In genomic region chr4:84018774-84019173, GRCm38 (mm10) we compare ENCODE assay signal across 9 mouse cellular contexts.
DNase-seq lines count a peak whose midpoint lies in the region; ATAC-seq and TF ChIP-seq lines count a peak whose summit lies in the region.
"Had no signal": no experiment of that assay in that cellular context is flagged by ENCODE, and none has a peak within 500 bp of the region (broad histone marks: within the 10 kb centered on the region; RNA-seq: fewer than 3 reads in every experiment).

No protein-coding gene starts in this region.

- no peak overlapping the region for H3K4me2 ChIP-seq in neural tube, embryonic 13.5 days
- H3K4me2 ChIP-seq in forebrain, embryonic 12.5 days = no peak overlapping the region

- no peaks in the 10 kb centered on the region for H3K79me2 ChIP-seq in heart, adult 2 months (replicated peaks; ENCODE audit: control insufficient read depth, insufficient read depth, low read length)

- no peak for TF ChIP-seq POLR2A in heart, adult 2 months (IDR thresholded peaks at IDR 0.05; ENCODE audit: insufficient read depth, low read depth, low read length)

- H3K36me3 ChIP-seq in neural tube, embryonic 13.5 days = no peaks in the 10 kb centered on the region
- no peaks in the 10 kb centered on the region for H3K36me3 ChIP-seq in heart, adult 2 months (ENCODE audit: control insufficient read depth, insufficient read depth, low read length)
- no peaks in the 10 kb centered on the region for H3K36me3 ChIP-seq in limb, embryonic 10.5 days
- H3K36me3 ChIP-seq in forebrain, embryonic 12.5 days (replicated peaks) = no peaks in the 10 kb centered on the region

- no peak overlapping the region for H3K4me3 ChIP-seq in neural tube, embryonic 13.5 days
- no peak overlapping the region for H3K4me3 ChIP-seq in heart, adult 2 months
- no peak overlapping the region for H3K4me3 ChIP-seq in limb, embryonic 10.5 days
- no peak overlapping the region for H3K4me3 ChIP-seq in forebrain, embryonic 12.5 days (replicated peaks)
- H3K4me3 ChIP-seq: left cerebral cortex, adult 2 months had no signal

- no peak for TF ChIP-seq CTCF in heart, adult 2 months (IDR thresholded peaks at IDR 0.05)

- 78% methylated on average over 7 of the region's 7 CpGs for WGBS in neural tube, embryonic 13.5 days
- 43% methylated on average over 7 of the region's 7 CpGs for WGBS in heart, adult 2 months
- 76% methylated on average over 7 of the region's 7 CpGs for WGBS in limb, embryonic 10.5 days
- WGBS in forebrain, embryonic 12.5 days = 84% methylated on average over 7 of the region's 7 CpGs

- no peaks in the 10 kb centered on the region for H3K9me3 ChIP-seq in neural tube, embryonic 13.5 days
- no peaks in the 10 kb centered on the region for H3K9me3 ChIP-seq in limb, embryonic 10.5 days (replicated peaks)
- H3K9me3 ChIP-seq in forebrain, embryonic 12.5 days = no peaks in the 10 kb centered on the region

- peaks cover 5% of the 10 kb centered on the region; the same call in 1 of the 2 replicates for H3K4me1 ChIP-seq in neural tube, embryonic 13.5 days (replicated peaks)
- peaks cover 2% of the 10 kb centered on the region; the same call in 1 of the 2 replicates for H3K4me1 ChIP-seq in heart, adult 2 months (ENCODE audit: control insufficient read depth, insufficient read depth, low read length)
- peaks cover 43% of the 10 kb centered on the region for H3K4me1 ChIP-seq in limb, embryonic 10.5 days
- peaks cover 3% of the 10 kb centered on the region; the same call in 1 of the 2 replicates for H3K4me1 ChIP-seq in forebrain, embryonic 12.5 days

- no peaks in the 10 kb centered on the region for H3K27me3 ChIP-seq in neural tube, embryonic 13.5 days
- no peaks in the 10 kb centered on the region for H3K27me3 ChIP-seq in heart, adult 2 months (ENCODE audit: control insufficient read depth, insufficient read depth, low read length)
- H3K27me3 ChIP-seq in limb, embryonic 10.5 days (ENCODE audit: low read depth, poor library complexity, severe bottlenecking) = no peaks in the 10 kb centered on the region
- H3K27me3 ChIP-seq in forebrain, embryonic 12.5 days = no peaks in the 10 kb centered on the region

- ATAC-seq in neural tube, embryonic 13.5 days (ENCODE audit: low read depth) = no peak
- no peak for ATAC-seq in forebrain, embryonic 12.5 days (ENCODE audit: low FRiP score)

- 0 out of 2 replicates have a peak, but pooled peaks have one; percentile 27 for TF ChIP-seq EP300 in heart, adult 2 months (IDR thresholded peaks at IDR 0.05; ENCODE audit: insufficient read depth, low read depth, low read length)

- no peak for DNase-seq in neural tube, embryonic 10.5 days (ENCODE audit: extremely low spot score, low spot score)
- peak; percentile 57 to 76 for DNase-seq in heart, adult 2 months
- no peak for DNase-seq in limb, embryonic 10.5 days (ENCODE audit: low spot score)
- no peak for DNase-seq in cerebellum, postnatal 25 days
- no peak for DNase-seq in ovary, postnatal 36 days (ENCODE audit: low spot score)
- DNase-seq: right cerebral cortex, postnatal 25 days had no signal

- intact Hi-C loops in heart, adult 2 months (cut with DNase I) = no loop called here

- 0 out of 2 replicates have a peak overlapping the region, but pooled peaks have one; percentile 15 for H3K27ac ChIP-seq in neural tube, embryonic 13.5 days (replicated peaks)
- no peak overlapping the region for H3K27ac ChIP-seq in heart, adult 2 months
- peak overlapping the region; percentile 1; the same call in 1 of the 2 replicates for H3K27ac ChIP-seq in limb, embryonic 10.5 days
- H3K27ac ChIP-seq in forebrain, embryonic 12.5 days = no peak overlapping the region
- H3K27ac ChIP-seq: left cerebral cortex, adult 2 months had no signal

- no peak overlapping the region for H3K9ac ChIP-seq in neural tube, embryonic 13.5 days
- no peak overlapping the region for H3K9ac ChIP-seq in heart, adult 2 months (ENCODE audit: low read depth, low read length)
- no peak overlapping the region for H3K9ac ChIP-seq in forebrain, embryonic 12.5 days

Comparison
In these comparisons a context has a peak if more than half of its experiments do, and no peak if none do; other contexts are left out.
1. H3K27ac ChIP-seq: peak in neural tube, embryonic 13.5 days (single experiment) and limb, embryonic 10.5 days (single experiment); none in heart, adult 2 months (single experiment) and forebrain, embryonic 12.5 days (single experiment).
2. DNase-seq: peak in heart, adult 2 months (2 of 2); none in neural tube, embryonic 10.5 days (single experiment), limb, embryonic 10.5 days (single experiment), cerebellum, postnatal 25 days (0 of 2) and ovary, postnatal 36 days (single experiment).